In the genomic region with DNA sequence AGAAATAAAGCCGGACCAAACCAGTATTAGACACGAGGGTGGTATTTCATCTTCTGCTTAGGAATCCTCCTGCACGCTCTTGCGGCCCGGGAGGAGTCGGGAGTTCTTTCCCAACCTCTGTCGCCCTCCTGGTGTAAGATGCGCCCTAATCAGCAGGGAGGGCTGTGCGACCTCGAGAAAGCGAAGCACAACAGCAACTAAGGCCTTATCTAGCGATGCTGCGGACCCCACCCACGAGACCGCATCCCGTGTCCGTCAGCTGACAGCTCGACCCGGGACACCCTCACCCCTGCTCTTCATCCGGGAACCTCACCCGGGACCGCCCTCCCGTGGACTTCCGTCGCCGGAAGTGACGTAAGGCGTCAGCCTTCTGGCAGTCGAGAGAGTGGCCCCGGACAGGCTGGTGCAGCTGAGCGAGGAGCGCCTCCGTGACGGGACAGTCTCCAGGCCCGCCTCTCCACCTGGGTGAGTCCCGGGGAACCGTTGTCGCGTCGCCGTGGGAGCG, we compare ENCODE assay signal across 8 mouse cellular contexts. TPM values are rescaled to one million over a fixed set of nuclear protein-coding genes. Genes with fewer than 3 reads are reported as not detected.
DNase-seq lines count a peak whose midpoint lies in the region; ATAC-seq and TF ChIP-seq lines count a peak whose summit lies in the region.

A gene (plus strand): TSS at position 349 of the 505 bp plus-strand sequence.

- no peaks in the 10 kb centered on the region for H3K27me3 ChIP-seq in E14TG2a.4 (ENCODE audit: insufficient read depth, low read length)
- 0 out of 2 replicates have a peak, but pooled peaks cover 3% of the 10 kb centered on the region for H3K27me3 ChIP-seq in forebrain, embryonic 13.5 days
- no peaks in the 10 kb centered on the region for H3K27me3 ChIP-seq in liver, postnatal 0 days (ENCODE audit: insufficient read depth, low read length)
- no peaks in the 10 kb centered on the region for H3K27me3 ChIP-seq in neural tube, embryonic 14.5 days (ENCODE audit: control insufficient read depth, insufficient read depth, low read length)

- TF ChIP-seq CTCF in E14TG2a.4 (conservative IDR thresholded peaks at IDR 0.05; ENCODE audit: low read length) = no peak
- TF ChIP-seq CTCF in liver, postnatal 0 days (IDR thresholded peaks at IDR 0.05; ENCODE audit: low read depth) = no peak

- DNase-seq in c-Kit-positive CD71-positive TER-119-positive erythroid progenitor cells, embryonic 14.5 days (ENCODE audit: low spot score) = peak; percentile 92
- peak; percentile 98 to 99 for DNase-seq in heart, postnatal 10 days
- DNase-seq in large intestine, adult 2 months (ENCODE audit: low read depth, low spot score) = peak; percentile 84
- DNase-seq in liver, postnatal 0 days = peak; percentile 98
- DNase-seq in testis, postnatal 10 days (ENCODE audit: low spot score) = peak; percentile 96

- H3K36me3 ChIP-seq in E14TG2a.4 (ENCODE audit: insufficient read depth, low read length) = peaks cover 35% of the 10 kb centered on the region
- peaks cover 30% of the 10 kb centered on the region for H3K36me3 ChIP-seq in forebrain, embryonic 13.5 days (ENCODE audit: poor library complexity, severe bottlenecking)
- H3K36me3 ChIP-seq in liver, postnatal 0 days (replicated peaks; ENCODE audit: insufficient read depth, low read length) = peaks cover 29% of the 10 kb centered on the region
- peaks cover 8% of the 10 kb centered on the region for H3K36me3 ChIP-seq in neural tube, embryonic 14.5 days (ENCODE audit: control insufficient read depth, insufficient read depth, low read length)

- peak; percentile 99 for ATAC-seq in forebrain, embryonic 13.5 days
- peak; percentile 97 for ATAC-seq in liver, postnatal 0 days
- ATAC-seq in neural tube, embryonic 14.5 days (ENCODE audit: low read depth) = peak; percentile 98

- peak within 1 kb of the TSS; percentile 90 for H3K4me2 ChIP-seq in forebrain, embryonic 13.5 days
- H3K4me2 ChIP-seq in liver, postnatal 0 days (ENCODE audit: low read depth, low read length) = peak within 1 kb of the TSS; percentile 82
- H3K4me2 ChIP-seq in neural tube, embryonic 14.5 days (ENCODE audit: low read depth, low read length) = peak within 1 kb of the TSS; percentile 71

- peak; percentile 83 for TF ChIP-seq EP300 in liver, postnatal 0 days (IDR thresholded peaks at IDR 0.05; ENCODE audit: low read depth)

- no peaks in the 10 kb centered on the region for H3K9me3 ChIP-seq in E14TG2a.4 (ENCODE audit: low read length)
- H3K9me3 ChIP-seq in forebrain, embryonic 13.5 days (replicated peaks) = no peaks in the 10 kb centered on the region
- H3K9me3 ChIP-seq in liver, postnatal 0 days (ENCODE audit: low read length) = no peaks in the 10 kb centered on the region
- no peaks in the 10 kb centered on the region for H3K9me3 ChIP-seq in neural tube, embryonic 14.5 days (ENCODE audit: control insufficient read depth, low read length)

- H3K4me1 ChIP-seq in E14TG2a.4 (replicated peaks; ENCODE audit: low read depth, low read length) = peaks cover 43% of the 10 kb centered on the region
- H3K4me1 ChIP-seq in forebrain, embryonic 13.5 days = peaks cover 18% of the 10 kb centered on the region
- peaks cover 5% of the 10 kb centered on the region for H3K4me1 ChIP-seq in liver, postnatal 0 days (ENCODE audit: insufficient read depth)
- peaks cover 16% of the 10 kb centered on the region for H3K4me1 ChIP-seq in neural tube, embryonic 14.5 days (ENCODE audit: control insufficient read depth, insufficient read depth, low read length)

- H3K27ac ChIP-seq in forebrain, embryonic 13.5 days = peak within 1 kb of the TSS; percentile 82
- peak within 1 kb of the TSS; percentile 99 for H3K27ac ChIP-seq in liver, postnatal 0 days (ENCODE audit: low read depth)
- peak within 1 kb of the TSS; percentile 92 for H3K27ac ChIP-seq in neural tube, embryonic 14.5 days (ENCODE audit: low read depth, low read length)

- H3K4me3 ChIP-seq in E14TG2a.4 (replicated peaks; ENCODE audit: low read length) = peak within 1 kb of the TSS; percentile 98
- peak within 1 kb of the TSS; percentile 97 for H3K4me3 ChIP-seq in forebrain, embryonic 13.5 days
- H3K4me3 ChIP-seq in liver, postnatal 0 days (ENCODE audit: low read depth, low read length) = peak within 1 kb of the TSS; percentile 99
- H3K4me3 ChIP-seq in neural tube, embryonic 14.5 days (ENCODE audit: low read depth, low read length) = peak within 1 kb of the TSS; percentile 99

- intact Hi-C loops in heart, postnatal 10 days (cut with DNase I) = loop anchor here (2.0 to 5.0 kb wide), 2 partner anchors 27 to 136 kb away; a partner anchor contains a TSS

- WGBS in forebrain, embryonic 13.5 days = under 1% methylated on average over 38 of the region's 42 CpGs
- under 1% methylated on average over 42 of the region's 42 CpGs for WGBS in large intestine, adult 2 months
- WGBS in liver, postnatal 0 days (ENCODE audit: insufficient replicate concordance) = under 1% methylated on average over 42 of the region's 42 CpGs
- under 1% methylated on average over 42 of the region's 42 CpGs for WGBS in neural tube, embryonic 14.5 days

- peak within 1 kb of the TSS; percentile 97 for H3K9ac ChIP-seq in forebrain, embryonic 13.5 days
- peak within 1 kb of the TSS; percentile 99 for H3K9ac ChIP-seq in liver, postnatal 0 days (replicated peaks)
- H3K9ac ChIP-seq in neural tube, embryonic 14.5 days (replicated peaks; ENCODE audit: low read depth, low read length) = peak within 1 kb of the TSS; percentile 98

RNA-seq across cellular contexts. Expression of the gene that starts here (rescaled TPM):
- 38.2 and 39.5 TPM in 2 replicates for polyA plus RNA-seq in forebrain, embryonic 13.5 days (2015; fragmentation: Nextera tagmentation; extraction: Ambion mirVana)
- total RNA-seq in heart, postnatal 10 days (2021) = 10 to 100 TPM; 29.0 to 30.1 TPM
- polyA plus RNA-seq in large intestine, adult 2 months (2012; rRNA removed) = 14.2 and 16.0 TPM in 2 replicates
- 25.4 and 27.4 TPM in 2 replicates for polyA plus RNA-seq in liver, postnatal 0 days (2015; fragmentation: Nextera tagmentation; extraction: Ambion mirVana)
- 43.7 and 44.3 TPM in 2 replicates for polyA plus RNA-seq in neural tube, embryonic 14.5 days (2014; fragmentation: Nextera tagmentation; extraction: Ambion mirVana)

Comparison
In these comparisons a context has a peak if more than half of its experiments do, and no peak if none do; other contexts are left out.
1. Peak in every context shown above with its lines: DNase-seq, ATAC-seq, H3K4me3 ChIP-seq and H3K27ac ChIP-seq.